Mouse (Mus musculus) heart, adult 11 months (tissue): Measurements from ENCODE around the gene Pla1a.
"Not testable (repeated sequence)": the region's sequence is repeated elsewhere in the genome, so short reads cannot be mapped to it uniquely, and the experiment has no call there.

Experiments
- DNase-seq: peaks from one replicate; pipeline ENCODE4 v3.0.0; 2022

Pla1a gene

GRCm38 (mm10) chr16:38432498-38433425 lies at the start of gene Pla1a:
Pla1a (minus strand) TSS chr16:38433145.
- DNase-seq = peak; percentile 96

DNA sequence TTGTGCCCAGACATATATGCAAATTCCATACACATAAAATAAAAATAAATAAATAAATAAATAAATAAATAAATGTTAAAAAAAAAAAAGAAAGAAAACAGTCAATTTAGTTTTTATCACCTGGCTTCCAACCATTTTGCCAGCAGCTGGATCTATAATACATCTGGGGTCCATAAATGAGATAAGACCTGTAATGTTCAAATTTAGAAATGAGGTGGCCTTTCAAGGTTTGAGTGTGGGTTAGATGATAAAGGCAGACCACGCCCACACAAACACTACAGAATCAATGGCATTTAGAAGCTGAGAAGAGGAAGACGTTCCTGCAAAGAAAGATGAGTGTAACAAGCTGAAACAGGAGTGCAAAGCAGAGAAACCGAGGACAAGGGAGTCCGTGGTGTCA lies 48.4 kb upstream of the Pla1a start:
- DNase-seq = no peak

- peak; percentile 75 for DNase-seq
These were observed 45.4 kb upstream of the Pla1a start for GRCm38 (mm10) chr16:38478296-38478695.

DNA sequence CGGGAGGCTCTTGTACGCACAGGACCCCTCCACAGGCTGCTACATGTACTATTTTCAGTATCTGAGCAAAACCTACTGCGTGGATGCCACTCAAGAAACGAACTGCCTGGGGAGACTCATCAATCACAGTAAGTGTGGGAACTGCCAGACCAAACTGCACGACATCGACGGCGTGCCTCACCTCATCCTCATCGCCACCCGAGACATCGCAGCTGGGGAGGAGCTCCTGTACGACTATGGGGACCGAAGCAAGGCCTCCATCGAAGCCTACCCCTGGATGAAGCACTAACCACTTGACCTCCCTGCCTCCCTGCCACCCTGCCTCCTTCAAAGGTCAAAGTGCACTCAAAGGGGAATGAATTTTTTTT lies 44.3 kb upstream of the Pla1a start:
- not testable (repeated sequence) for DNase-seq

DNA sequence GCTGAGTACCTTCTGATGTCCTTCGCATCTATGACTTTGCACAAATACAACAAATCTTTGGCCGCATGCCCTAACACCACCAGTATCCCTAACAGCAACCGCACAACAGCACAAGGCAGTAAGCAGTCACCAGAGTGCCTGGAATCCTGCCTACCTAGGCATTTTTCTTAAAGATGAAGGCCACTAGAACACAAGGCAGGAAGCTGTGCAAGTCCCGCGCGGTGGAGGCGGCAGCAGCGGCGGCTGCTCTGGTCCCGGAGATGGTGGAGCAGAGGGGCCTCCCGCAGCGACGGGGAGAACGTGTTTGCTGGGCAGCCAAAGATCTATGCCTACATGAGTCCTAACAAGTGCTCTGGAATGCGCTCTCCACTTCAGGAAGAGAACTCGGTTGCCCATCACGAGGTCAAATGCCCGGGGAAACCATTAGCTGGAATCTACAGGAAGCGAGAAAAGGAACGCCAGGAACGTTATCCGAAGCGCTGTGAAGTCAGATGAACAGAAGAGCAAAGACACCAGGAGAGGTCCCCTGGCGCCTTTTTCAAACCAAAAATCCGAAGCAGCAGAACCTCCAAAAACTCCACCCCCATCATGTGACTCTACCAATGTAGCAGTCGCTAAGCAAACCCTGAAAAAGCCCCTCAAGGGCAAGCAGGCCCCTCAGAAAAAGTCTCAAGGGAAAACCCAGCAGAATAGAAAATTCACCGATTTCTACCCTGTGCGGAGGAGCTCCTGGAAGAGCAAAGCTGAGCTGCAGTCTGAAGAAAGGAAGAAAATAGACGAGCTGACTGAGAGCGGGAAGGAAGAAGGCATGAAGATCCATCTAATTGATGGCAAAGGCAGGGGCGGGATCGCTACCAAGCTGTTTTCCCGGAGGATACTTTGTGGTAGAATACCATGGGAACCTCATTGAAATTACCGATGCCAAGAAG lies 43.6 kb upstream of the Pla1a start:
- DNase-seq = peak; percentile 95

GRCm38 (mm10) chr16:38475681-38476311 lies 42.9 kb upstream of the Pla1a start:
- DNase-seq = peak; percentile 90

DNA sequence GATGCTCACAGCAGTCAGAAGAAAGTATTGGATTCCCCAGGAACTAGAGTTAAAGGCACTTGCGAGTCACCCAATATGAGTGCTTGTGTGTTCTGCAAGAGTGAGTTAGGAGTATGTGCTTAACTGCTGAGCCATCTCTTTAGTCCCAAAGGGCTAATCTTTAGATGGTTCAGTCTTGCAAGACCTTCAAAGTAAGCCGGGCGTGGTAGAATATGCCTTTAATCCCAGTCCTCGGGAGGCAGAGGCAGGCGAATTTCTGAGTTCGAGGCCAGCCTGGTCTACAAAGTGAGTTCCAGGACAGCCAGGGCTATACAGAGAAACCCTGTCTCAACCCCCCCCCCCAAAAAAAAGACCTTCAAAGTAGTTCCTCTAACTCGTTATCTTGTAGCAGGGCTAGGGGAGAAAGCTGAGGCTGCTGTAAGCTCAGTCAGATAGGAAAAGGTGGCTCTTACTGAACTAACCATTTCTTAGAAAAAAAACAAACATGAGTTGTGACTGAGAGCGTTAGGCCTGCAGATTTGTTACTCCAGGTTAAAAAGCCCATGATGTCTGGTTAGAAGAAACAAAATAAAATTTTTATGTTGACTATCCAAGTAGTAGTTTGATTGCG lies 41.8 kb upstream of the Pla1a start:
- DNase-seq = no peak

GRCm38 (mm10) chr16:38473661-38474060 lies 40.7 kb upstream of the Pla1a start:
- no peak for DNase-seq

GRCm38 (mm10) chr16:38472507-38472873 lies 39.5 kb upstream of the Pla1a start:
- no peak for DNase-seq

GRCm38 (mm10) chr16:38471697-38472506 lies 39.0 kb upstream of the Pla1a start:
- DNase-seq = no peak

DNA sequence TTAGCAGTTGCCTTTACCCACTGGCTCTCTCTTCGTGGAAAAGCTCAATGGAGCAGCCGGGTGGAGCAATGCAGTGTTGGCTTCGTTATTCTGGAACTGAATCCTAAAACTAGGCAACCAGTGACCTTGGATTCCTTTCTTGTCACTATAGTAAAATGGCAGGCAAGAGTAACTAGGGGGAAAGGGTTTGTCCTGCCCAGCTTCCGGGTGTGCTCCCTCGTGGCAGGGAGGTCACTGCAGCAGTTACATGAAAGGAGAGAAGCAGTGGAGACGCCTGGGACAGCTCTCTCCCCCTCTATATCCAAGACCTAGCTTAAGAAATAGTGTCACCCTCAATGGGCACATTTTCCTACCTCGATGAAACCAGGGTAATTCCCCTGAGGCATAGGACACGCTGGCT lies 36.5 kb upstream of the Pla1a start:
- no peak for DNase-seq

DNA sequence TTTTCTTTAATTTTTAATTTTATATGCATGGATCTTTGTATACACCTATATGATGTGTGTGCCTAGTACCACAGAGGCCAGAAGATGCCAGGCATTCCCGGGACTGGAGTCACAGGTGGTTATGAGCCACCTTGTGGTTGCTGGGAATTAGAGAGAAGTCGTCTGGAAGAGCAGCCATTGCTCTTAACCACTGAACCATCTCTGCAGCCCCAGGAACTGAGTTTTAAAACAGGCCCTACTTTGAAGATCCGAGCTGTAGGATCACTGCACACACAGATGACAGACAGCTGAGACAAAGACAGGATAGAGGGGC lies 35.7 kb upstream of the Pla1a start:
- no peak for DNase-seq

DNA sequence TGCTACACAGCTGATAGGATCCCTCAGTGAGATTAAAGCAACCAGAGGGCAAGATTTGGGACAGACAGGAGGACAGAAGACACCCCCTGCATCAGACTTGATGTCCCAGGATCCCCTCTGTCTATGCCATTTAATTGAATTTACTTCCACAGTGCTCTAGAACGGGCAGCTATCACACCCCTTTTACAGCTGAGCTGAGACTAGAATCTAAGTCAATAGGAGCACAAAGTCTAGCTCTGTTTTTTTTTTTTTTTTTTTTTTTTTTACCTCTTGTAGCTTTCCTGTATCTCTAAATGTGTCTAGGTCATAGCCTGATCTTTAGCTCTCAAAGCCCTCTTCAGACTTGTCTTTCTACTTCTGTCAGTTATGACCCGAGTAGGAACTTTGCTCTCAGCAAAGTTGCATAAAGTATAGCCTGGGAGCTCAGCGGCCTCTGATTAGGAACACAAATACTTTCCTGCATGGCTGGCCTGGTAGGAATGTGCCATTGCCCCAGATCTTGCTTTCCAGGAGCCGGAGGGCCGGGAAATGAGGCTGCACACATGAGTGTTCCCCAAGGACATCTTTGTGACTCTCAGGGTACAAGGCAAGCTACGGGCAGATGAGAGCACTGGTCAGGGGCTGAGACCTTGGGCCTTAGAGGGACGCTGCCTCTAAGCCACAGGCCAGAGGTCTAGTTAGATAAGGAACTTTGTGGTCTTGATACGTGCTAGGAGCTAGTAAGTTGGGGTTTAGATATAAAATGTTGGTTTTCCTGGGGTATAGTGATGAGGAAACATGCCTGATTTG lies 35.2 kb upstream of the Pla1a start:
- DNase-seq = no peak

DNA sequence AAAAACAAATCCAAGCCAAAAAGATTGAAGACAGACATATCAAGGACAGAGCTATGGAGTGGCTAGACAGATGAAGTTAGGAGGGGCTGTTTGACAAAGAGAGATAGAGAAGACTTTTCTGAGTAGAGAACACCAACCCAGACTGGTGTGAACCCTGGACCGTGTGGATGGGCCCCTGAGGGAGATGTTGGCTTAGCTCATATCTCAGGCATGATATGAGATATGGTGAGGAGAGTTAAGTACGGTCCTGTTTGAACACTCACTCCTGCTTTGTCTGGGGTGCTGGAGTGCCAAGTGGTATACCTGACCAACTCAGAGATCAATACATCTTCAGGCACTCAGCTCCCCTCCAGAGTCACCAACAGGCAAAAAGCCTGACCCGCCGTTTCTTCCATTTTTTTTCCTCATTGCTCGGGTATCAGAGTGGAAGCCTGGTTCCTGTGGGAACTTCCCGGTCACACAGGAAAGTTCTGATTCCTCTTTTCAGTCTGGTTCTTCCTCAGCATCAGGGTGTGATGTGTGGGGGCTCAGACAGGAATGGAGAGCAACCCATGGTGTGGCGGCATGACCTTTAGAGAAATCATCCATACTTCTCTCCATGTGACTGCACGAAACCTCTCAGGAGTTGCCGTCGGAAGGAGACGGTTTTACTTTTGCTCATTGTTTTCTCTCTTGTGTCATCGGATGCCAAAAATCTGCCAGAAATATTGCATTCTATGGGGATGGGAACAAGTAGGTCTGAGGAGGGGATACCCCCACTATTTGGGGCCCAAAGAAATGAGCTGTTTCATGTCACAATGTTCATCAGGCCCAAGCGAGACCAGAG lies 34.4 kb upstream of the Pla1a start:
- peak; percentile 85 for DNase-seq

DNA sequence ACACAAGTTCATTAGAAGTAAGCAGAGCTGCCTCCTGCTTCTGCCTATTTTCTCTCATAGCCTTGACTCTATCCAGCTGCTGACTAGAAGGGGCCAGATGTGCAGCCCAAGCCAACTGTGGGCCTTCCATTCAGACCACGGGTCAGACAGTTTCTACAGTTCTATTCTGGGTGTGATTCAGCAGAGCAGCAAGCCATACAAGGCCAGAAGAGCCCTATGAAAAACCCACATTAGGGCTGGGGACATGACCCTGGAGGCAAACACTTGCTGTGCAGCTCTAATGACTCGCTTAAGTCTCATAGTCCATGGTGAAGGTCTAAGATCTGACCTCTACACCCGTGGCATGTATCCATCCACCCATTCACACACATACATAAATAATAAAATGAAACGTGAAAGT lies 33.1 kb upstream of the Pla1a start:
- peak; percentile 74 for DNase-seq

DNA sequence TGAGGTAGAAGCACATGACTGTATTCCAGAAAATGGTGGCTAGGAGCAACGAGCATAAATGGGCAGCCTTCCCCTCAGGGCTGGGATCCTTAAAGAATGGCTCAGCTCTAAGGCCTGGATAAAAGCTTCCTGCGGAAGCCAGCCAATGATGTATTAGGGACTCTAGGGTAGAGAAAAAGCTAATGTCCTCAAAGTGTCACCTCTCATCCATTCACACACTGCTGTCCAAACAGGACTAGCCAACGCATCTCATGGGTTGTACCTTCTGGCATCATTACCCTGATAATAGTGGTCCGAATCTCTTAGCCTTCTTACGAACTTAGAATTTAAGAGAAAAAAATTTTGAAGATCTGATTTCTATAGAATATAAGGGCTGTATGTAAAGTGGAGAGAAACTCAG lies 30.4 kb upstream of the Pla1a start:
- DNase-seq = peak; percentile 71

DNA sequence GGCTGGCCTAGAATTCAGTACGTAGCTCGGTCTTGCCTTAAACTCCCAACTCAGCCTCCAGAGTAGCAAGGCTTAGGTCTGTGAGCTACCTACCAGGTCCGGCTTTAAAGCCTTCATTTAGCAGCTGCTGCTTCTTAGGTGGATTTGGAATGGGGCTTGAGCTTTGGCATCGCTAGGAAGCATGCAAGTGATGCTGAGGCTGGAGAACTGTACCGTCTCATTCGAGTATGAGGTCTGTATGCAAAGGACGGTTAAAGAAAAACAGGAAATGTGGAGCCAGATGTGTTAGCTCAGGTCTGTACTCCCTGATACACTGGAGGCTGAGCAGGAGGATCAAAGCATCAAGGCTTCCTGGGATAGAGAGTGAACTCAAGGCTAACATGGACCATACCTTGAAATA lies 29.2 kb upstream of the Pla1a start:
- no peak for DNase-seq

GRCm38 (mm10) chr16:38461749-38462148 lies 28.8 kb upstream of the Pla1a start:
- no peak for DNase-seq

DNA sequence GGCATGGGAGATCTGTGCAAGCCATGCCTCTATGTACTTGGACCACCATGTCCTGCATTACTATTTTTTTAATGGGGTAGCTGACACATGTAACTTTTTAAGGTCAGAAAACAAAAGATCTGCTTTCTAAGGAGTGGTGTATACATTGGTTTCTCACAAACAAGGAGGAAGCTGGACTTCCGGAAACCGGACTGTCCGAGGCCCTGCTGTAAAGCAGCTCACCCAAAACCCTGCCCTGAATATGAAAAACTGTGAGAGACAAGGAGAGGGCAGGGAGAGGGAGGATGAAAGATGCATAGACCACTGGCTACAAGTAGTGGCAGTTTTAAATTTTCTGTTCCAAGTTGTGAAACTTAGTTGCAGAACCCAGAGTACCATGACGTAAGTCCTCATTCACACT lies 27.0 kb upstream of the Pla1a start:
- peak; percentile 86 for DNase-seq

GRCm38 (mm10) chr16:38458600-38459280 lies 25.8 kb upstream of the Pla1a start:
- DNase-seq = peak; percentile 96
